Mouse (Mus musculus) forebrain, postnatal 0 days (tissue): Measurements from ENCODE around the gene Abca16. TPM values are rescaled to one million over a fixed set of nuclear protein-coding genes. Genes with fewer than 3 reads are reported as not detected.

Source experiments
- ATAC-seq: fragments of 200-750 bp; cut with Nextera tagmentation; 2 replicates; pipeline ENCODE4 v1.8.0; 2017; ENCODE audit warnings: mild to moderate bottlenecking, moderate library complexity
- DNase-seq: peaks from one replicate; pipeline ENCODE4 v3.0.0-alpha.2; 2015
- H3K27ac ChIP-seq: fragments of 300-500 bp; sonication (generic); 2 replicates; pipeline ENCODE4 v1.5.1; 2014; ENCODE audit warnings: low read depth, mild to moderate bottlenecking, antibody characterized with exemption, low read length, moderate library complexity, mixed read lengths
- H3K27me3 ChIP-seq: fragments of 300-500 bp; sonication (generic); 2 replicates; pipeline ENCODE4 v1.6.1; 2014; ENCODE audit warnings: mild to moderate bottlenecking, low read length, mixed read lengths; ENCODE audit not compliant: insufficient read depth
- H3K36me3 ChIP-seq: fragments of 300-500 bp; sonication (generic); 2 replicates; pipeline ENCODE4 v1.6.1; 2014; ENCODE audit warnings: mild to moderate bottlenecking, moderate library complexity; ENCODE audit not compliant: insufficient read depth
- H3K4me1 ChIP-seq: fragments of 300-500 bp; sonication (generic); 2 replicates; pipeline ENCODE4 v1.6.1; 2014; ENCODE audit warnings: antibody characterized with exemption; ENCODE audit not compliant: insufficient read depth
- H3K4me2 ChIP-seq: fragments of 300-500 bp; sonication (generic); 2 replicates; pipeline ENCODE4 v1.6.1; 2014; ENCODE audit warnings: low read depth, mild to moderate bottlenecking, moderate library complexity
- H3K4me3 ChIP-seq: fragments of 300-500 bp; sonication (generic); 2 replicates; pipeline ENCODE4 v1.5.1; 2014; ENCODE audit warnings: low read depth, low read length, mixed read lengths
- H3K9ac ChIP-seq: fragments of 300-500 bp; sonication (generic); 2 replicates; pipeline ENCODE4 v1.6.1; 2014; ENCODE audit warnings: mild to moderate bottlenecking
- H3K9me3 ChIP-seq: fragments of 300-500 bp; sonication (generic); 2 replicates; pipeline ENCODE4 v1.6.1; 2016; ENCODE audit warnings: low read length
- CTCF ChIP-seq: sonication (generic); IDR thresholded peaks from 2 replicates; pipeline ENCODE4 v1.5.1; 2016; ENCODE audit warnings: antibody characterized with exemption, control low read depth, low read depth
- WGBS: fragments of 180-500 bp; shearing (Covaris S2); extraction: QIAGEN DNeasy Blood & Tissue Kit; methylation state at CpG from one replicate; pipeline ENCODE4 v1.1.7; 2014; 5-methylcytosine and 5-hydroxymethylcytosine counted together
- polyA plus RNA-seq: library from polyadenylated mRNA; unstranded; fragments of >200 nt; fragmentation: Nextera tagmentation; extraction: Ambion mirVana; gene quantifications from 2 replicates; pipeline ENCODE4 v1.2.1, GENCODE M21; 2015
- total RNA-seq: library from RNA; depleted of rRNA; stranded (reverse); fragments of >200 nt; gene quantifications from 2 replicates; pipeline ENCODE4 v1.2.3, GENCODE M21; 2014; rRNA removed

Gene Abca16
- total and polyA plus RNA-seq, 2 experiments from 2014 or later, result not detected

DNA sequence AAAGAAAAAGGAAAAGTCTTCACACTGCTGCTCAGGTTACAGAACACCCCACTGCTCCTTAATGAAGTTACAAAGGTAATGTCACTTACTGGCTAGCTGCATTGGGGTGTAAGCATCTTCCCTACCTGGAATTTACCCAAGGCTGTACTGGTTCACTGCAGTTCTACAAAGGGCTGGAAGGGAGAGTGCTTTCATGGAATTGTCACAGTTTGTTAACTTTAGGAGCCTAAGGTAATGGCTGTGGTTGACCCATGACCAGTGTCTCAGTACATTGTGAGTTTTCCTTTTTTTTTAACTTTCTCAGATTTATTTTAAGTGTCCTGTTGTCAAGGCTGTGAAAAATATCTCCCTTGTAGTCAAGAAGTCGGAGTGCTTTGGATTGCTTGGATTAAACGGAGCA is 125.4 kb downstream of the Abca16 start:
- TF ChIP-seq CTCF, result no peak
- Histone ChIP-seq H3K9me3 (no peaks in the 10 kb centered on the region), H3K27me3 (no peaks in the 10 kb centered on the region), H3K4me3 (no peak overlapping the region), H3K36me3 (no peaks in the 10 kb centered on the region), H3K9ac (no peak overlapping the region), H3K4me1 (no peaks in the 10 kb centered on the region), H3K27ac (no peak overlapping the region), H3K4me2 (no peak overlapping the region)
- no peak for ATAC-seq
- WGBS, result 81% methylated on average over 2 of the region's 2 CpGs
- DNase-seq, result no peak

- peak overlapping the region; percentile 49 for H3K4me2 ChIP-seq
- no peak for TF ChIP-seq CTCF
- no peaks in the 10 kb centered on the region for H3K36me3 ChIP-seq
- no peaks in the 10 kb centered on the region for H3K4me1 ChIP-seq
- DNase-seq (peak; percentile 77), ATAC-seq (peak; percentile 99)
- WGBS, result 43% methylated on average over 12 of the region's 12 CpGs
- no peaks in the 10 kb centered on the region for H3K9me3 ChIP-seq
- peak overlapping the region; percentile 72 for H3K27ac ChIP-seq
- H3K27me3 ChIP-seq, result no peaks in the 10 kb centered on the region
- H3K9ac ChIP-seq, result peak overlapping the region; percentile 48
- H3K4me3 ChIP-seq, result peak overlapping the region; percentile 32
These were observed 143.2 kb downstream of the Abca16 start for GRCm38 (mm10) chr7:120552479-120553180.

DNA sequence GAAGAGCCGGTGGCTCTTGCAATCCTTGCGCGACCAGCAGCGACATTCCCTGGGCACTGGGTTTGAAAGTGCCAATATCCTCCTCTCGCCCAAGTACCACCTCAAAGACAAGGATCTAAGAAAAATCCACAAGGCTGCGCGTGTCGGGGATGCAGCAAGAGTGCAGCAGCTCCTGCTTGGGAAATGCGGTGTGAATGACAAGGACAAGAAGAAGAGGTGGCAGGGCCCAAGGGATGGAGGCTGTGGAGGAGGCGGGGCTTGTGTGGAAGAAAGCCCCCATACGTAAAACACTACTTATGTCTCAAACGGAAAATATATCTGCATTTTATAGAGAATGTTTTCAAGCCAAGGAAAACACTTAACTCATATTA is 143.7 kb downstream of the Abca16 start:
- H3K4me2 ChIP-seq, result peak overlapping the region; percentile 49
- WGBS, result 38% methylated on average over 12 of the region's 12 CpGs
- DNase-seq, result no peak
- ATAC-seq, result peak; percentile 72
- H3K27me3 ChIP-seq, result no peaks in the 10 kb centered on the region
- H3K27ac ChIP-seq, result peak overlapping the region; percentile 72
- H3K36me3 ChIP-seq, result no peaks in the 10 kb centered on the region
- H3K9ac ChIP-seq, result peak overlapping the region; percentile 48
- H3K4me3 ChIP-seq, result peak overlapping the region; percentile 32
- H3K4me1 ChIP-seq, result no peaks in the 10 kb centered on the region
- H3K9me3 ChIP-seq, result no peaks in the 10 kb centered on the region
- TF ChIP-seq CTCF, result no peak

DNA sequence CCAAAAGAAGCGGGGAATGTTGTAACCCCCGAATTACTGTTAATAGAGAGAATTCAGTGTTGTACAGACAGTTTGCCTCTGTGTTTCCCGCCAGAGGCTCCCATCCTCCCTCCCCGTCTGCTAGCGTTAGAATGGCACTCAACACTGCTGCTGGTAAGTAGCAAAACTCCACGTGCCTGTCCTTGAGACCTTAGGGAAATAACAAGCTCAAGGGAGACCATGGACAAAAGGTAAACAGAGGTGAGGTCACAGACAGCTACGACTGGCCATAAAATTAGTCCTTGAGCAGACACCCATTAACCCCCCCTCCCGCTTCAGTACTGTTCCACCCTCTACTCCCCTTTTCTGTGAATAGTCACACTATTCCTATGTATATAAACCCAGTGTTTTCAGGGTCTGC is 157.9 kb downstream of the Abca16 start:
- no peaks in the 10 kb centered on the region for H3K36me3 ChIP-seq
- no peak overlapping the region for H3K4me2 ChIP-seq
- no peaks in the 10 kb centered on the region for H3K4me1 ChIP-seq
- no peaks in the 10 kb centered on the region for H3K9me3 ChIP-seq
- H3K9ac ChIP-seq, result no peak overlapping the region
- no peaks in the 10 kb centered on the region for H3K27me3 ChIP-seq
- DNase-seq (no peak), ATAC-seq (no peak)
- H3K4me3 ChIP-seq, result no peak overlapping the region
- no peak overlapping the region for H3K27ac ChIP-seq
- TF ChIP-seq CTCF, result no peak
- WGBS, result 77% methylated on average over 8 of the region's 8 CpGs

- Histone ChIP-seq H3K9ac (no peak overlapping the region), H3K9me3 (no peaks in the 10 kb centered on the region), H3K4me2 (no peak overlapping the region), H3K4me1 (no peaks in the 10 kb centered on the region), H3K4me3 (no peak overlapping the region), H3K27me3 (no peaks in the 10 kb centered on the region), H3K36me3 (no peaks in the 10 kb centered on the region), H3K27ac (no peak overlapping the region)
- no peak for DNase-seq
- no peak for ATAC-seq
- TF ChIP-seq CTCF, result no peak
- WGBS, result 78% methylated on average over 3 of the region's 3 CpGs
These were observed 167.1 kb downstream of the Abca16 start for GRCm38 (mm10) chr7:120576520-120576919.

Other genes with a start within 250 kb of the Abca16 start
- gene Anks4b, start 235.8 kb upstream of the Abca16 start, total RNA-seq, result 0.15 TPM in 1 of 2 replicates, not detected in the other
- 0.04 TPM in 1 of 2 replicates, not detected in the other for gene Anks4b, start 235.8 kb upstream of the Abca16 start, polyA plus RNA-seq
- gene Crym, start 207.5 kb upstream of the Abca16 start, total RNA-seq, result 133 and 144 TPM in 2 replicates
- 127 and 171 TPM in 2 replicates for gene Crym, start 207.5 kb upstream of the Abca16 start, polyA plus RNA-seq
- gene Abca14, start 205.7 kb upstream of the Abca16 start, total RNA-seq, result 0.24 TPM in 1 of 2 replicates, not detected in the other
- not detected in 2 replicates for gene Abca14, start 205.7 kb upstream of the Abca16 start, polyA plus RNA-seq
- gene Abca15, start 81.0 kb upstream of the Abca16 start, total RNA-seq, result not detected in 2 replicates
- gene Abca15, start 81.0 kb upstream of the Abca16 start, polyA plus RNA-seq, result not detected in 2 replicates
- gene Uqcrc2, start 225.5 kb downstream of the Abca16 start, total RNA-seq, result 192 and 198 TPM in 2 replicates
- gene Uqcrc2, start 225.5 kb downstream of the Abca16 start, polyA plus RNA-seq, result 239 and 241 TPM in 2 replicates